Mouse (Mus musculus) heart, embryonic 15.5 days (tissue): Measurements from ENCODE around the gene Rbms3. TPM values are rescaled to one million over a fixed set of nuclear protein-coding genes. Genes with fewer than 3 reads are reported as not detected.

Source experiments
- ATAC-seq: fragments of 200-750 bp; cut with Nextera tagmentation; replicated peaks from 2 replicates; pipeline ENCODE4 v1.8.0; 2017; ENCODE audit warnings: low read depth, moderate TSS enrichment; ENCODE audit not compliant: insufficient number of reproducible peaks, insufficient read depth, low FRiP score
- H3K27ac ChIP-seq: fragments of 300-500 bp; sonication (generic); 2 replicates; pipeline ENCODE4 v1.5.1; 2015; ENCODE audit warnings: mild to moderate bottlenecking, inconsistent platforms
- H3K27me3 ChIP-seq: fragments of 300-500 bp; sonication (generic); 2 replicates; pipeline ENCODE4 v1.6.1; 2015; ENCODE audit warnings: inconsistent platforms
- H3K36me3 ChIP-seq: fragments of 300-500 bp; sonication (generic); 2 replicates; pipeline ENCODE4 v1.6.1; 2015; ENCODE audit warnings: mild to moderate bottlenecking, inconsistent platforms
- H3K4me1 ChIP-seq: fragments of 300-500 bp; sonication (generic); replicated peaks from 2 replicates; pipeline ENCODE4 v1.6.1; 2015; ENCODE audit warnings: inconsistent platforms
- H3K4me2 ChIP-seq: fragments of 300-500 bp; sonication (generic); 2 replicates; pipeline ENCODE4 v1.6.1; 2015; ENCODE audit warnings: inconsistent platforms, mild to moderate bottlenecking, moderate library complexity
- H3K4me3 ChIP-seq: fragments of 300-500 bp; sonication (generic); 2 replicates; pipeline ENCODE4 v1.5.1; 2015; ENCODE audit warnings: mild to moderate bottlenecking, inconsistent platforms
- H3K9ac ChIP-seq: fragments of 300-500 bp; sonication (generic); 2 replicates; pipeline ENCODE4 v1.6.1; 2015; ENCODE audit warnings: mild to moderate bottlenecking, inconsistent platforms
- H3K9me3 ChIP-seq: fragments of 300-500 bp; sonication (generic); replicated peaks from 2 replicates; pipeline ENCODE4 v1.6.1; 2016; ENCODE audit warnings: inconsistent platforms
- WGBS: fragments of 180-500 bp; shearing (Covaris S2); methylation state at CpG from one replicate; pipeline ENCODE4 v1.1.7; 2015; ENCODE audit warnings: mixed read lengths; 5-methylcytosine and 5-hydroxymethylcytosine counted together
- polyA plus RNA-seq: library from polyadenylated mRNA; unstranded; fragments of >200 nt; fragmentation: Nextera tagmentation; extraction: Ambion mirVana; gene quantifications from 2 replicates; pipeline ENCODE4 v1.2.1, GENCODE M21; 2015

The Rbms3 gene
- polyA plus RNA-seq, 1 experiment from 2014 or later = 36.5 TPM

DNA sequence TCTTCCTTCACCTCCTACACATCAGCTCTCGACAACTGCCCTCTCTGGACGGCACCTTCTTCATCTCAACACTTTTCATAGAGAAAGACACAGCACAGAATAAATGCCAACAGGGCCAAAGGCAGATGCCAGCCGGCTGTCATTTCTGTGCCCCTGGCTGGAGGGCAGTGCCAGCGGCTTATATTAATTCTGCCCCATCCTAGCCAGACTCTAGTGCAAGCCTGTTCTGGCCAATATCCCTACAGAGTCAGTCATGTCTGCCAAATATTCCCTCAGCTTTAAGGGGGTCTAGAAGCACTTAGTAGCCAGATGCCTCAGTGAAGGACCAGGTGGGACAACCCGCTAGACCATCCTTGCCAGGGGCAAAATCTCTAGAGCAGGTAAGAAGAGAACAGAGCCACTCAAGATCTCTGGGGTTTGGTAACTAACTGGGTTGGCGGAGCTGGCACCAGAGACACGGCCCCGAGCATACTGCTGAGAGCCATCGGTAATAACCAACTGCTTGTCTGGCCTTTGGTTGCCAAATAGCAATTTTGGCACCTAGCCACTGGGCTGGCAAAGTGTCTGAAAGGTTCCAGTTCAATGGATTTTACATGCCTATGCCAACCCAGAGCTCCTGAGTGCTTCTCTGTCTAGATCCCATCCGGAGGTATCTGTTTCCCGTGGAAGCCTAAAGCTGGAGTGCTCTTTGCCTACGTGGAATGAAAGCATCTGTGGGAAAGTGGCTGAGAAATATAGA is 540.1 kb downstream of the Rbms3 start:
- H3K9ac ChIP-seq = no peak overlapping the region
- 89% methylated on average over 12 of the region's 12 CpGs for WGBS
- no peak for ATAC-seq

DNA sequence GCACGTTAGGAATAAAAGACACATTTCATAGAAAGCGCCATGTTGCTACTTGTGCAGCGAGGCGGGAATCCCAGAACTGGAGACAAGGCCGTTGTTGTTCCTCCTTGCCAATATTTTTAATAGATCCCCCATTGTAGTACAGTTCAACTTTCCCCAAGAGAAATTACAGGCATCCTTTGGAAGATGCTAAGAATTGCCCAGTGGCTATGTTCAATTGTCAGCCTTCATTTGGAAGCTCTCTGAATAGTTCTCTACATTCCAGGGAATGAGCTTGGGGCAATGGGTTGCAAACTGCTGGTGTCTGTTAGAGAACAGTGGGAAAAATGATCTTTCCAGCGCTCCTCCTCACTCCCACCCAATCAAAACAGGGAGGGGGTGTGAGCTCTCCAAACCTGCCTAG is 541.4 kb downstream of the Rbms3 start:
- Histone ChIP-seq H3K36me3 (no peaks in the 10 kb centered on the region), H3K27ac (no peak overlapping the region), H3K9ac (no peak overlapping the region), H3K4me3 (no peak overlapping the region), H3K27me3 (no peaks in the 10 kb centered on the region), H3K4me1 (no peaks in the 10 kb centered on the region; the same call in 1 of the 2 replicates), H3K4me2 (no peak overlapping the region), H3K9me3 (no peaks in the 10 kb centered on the region)
- ATAC-seq = no peak
- WGBS = 91% methylated on average over 6 of the region's 6 CpGs

More for the DNA sequence above, 540.1 kb downstream of the Rbms3 start:
- no peak overlapping the region for H3K27ac ChIP-seq
- no peak overlapping the region for H3K4me2 ChIP-seq
- H3K9me3 ChIP-seq = no peaks in the 10 kb centered on the region
- no peak overlapping the region for H3K4me3 ChIP-seq
- H3K4me1 ChIP-seq = no peaks in the 10 kb centered on the region; the same call in 1 of the 2 replicates
- no peaks in the 10 kb centered on the region for H3K27me3 ChIP-seq
- no peaks in the 10 kb centered on the region for H3K36me3 ChIP-seq

DNA sequence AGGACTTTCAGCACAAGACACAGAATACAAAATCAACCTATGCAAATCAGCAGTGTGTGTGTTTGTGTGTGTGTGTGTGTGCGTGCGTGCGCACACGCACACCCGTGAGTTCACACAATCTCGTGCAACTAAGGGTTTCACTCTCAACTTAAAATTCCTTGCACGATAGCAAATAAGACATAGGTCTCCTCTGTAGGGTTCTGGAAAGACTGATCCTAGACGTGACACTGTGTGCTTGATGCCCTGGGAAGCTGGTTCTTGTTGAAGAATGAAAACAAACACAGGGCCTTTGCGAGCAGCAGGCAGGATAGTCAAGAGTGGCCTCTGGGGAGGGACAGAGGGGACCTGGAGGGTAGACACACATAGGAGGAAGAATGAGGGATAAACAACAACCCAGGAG is 544.0 kb downstream of the Rbms3 start:
- no peak overlapping the region for H3K4me3 ChIP-seq
- no peaks in the 10 kb centered on the region for H3K4me1 ChIP-seq
- H3K36me3 ChIP-seq = no peaks in the 10 kb centered on the region
- H3K9me3 ChIP-seq = no peaks in the 10 kb centered on the region
- 90% methylated on average over 9 of the region's 9 CpGs for WGBS
- no peak overlapping the region for H3K9ac ChIP-seq
- H3K27me3 ChIP-seq = no peaks in the 10 kb centered on the region
- no peak for ATAC-seq
- H3K27ac ChIP-seq = no peak overlapping the region
- no peak overlapping the region for H3K4me2 ChIP-seq

DNA sequence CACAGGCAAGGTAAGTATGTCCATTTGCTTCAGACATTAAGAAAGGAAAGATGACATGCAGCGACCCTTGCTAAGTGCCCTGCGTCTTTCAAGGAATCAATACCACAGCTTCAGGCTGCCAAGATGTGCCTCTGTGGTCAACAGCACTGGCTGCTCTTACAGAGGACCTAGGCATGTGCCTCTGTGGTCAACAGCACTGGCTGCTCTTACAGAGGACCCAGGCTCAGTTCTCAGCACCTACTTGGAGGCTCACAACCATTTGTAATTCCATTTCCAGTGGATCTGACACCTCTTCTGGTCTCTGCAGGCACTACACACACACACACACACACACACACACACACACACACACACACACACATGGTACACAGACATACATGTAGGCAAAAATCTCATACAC is 545.2 kb downstream of the Rbms3 start:
- no peak overlapping the region for H3K9ac ChIP-seq
- H3K4me2 ChIP-seq = no peak overlapping the region
- H3K4me1 ChIP-seq = no peaks in the 10 kb centered on the region
- no peak overlapping the region for H3K27ac ChIP-seq
- no peak for ATAC-seq
- no peaks in the 10 kb centered on the region for H3K9me3 ChIP-seq
- H3K4me3 ChIP-seq = no peak overlapping the region
- no peaks in the 10 kb centered on the region for H3K27me3 ChIP-seq
- 91% methylated on average over 2 of the region's 2 CpGs for WGBS
- no peaks in the 10 kb centered on the region for H3K36me3 ChIP-seq

DNA sequence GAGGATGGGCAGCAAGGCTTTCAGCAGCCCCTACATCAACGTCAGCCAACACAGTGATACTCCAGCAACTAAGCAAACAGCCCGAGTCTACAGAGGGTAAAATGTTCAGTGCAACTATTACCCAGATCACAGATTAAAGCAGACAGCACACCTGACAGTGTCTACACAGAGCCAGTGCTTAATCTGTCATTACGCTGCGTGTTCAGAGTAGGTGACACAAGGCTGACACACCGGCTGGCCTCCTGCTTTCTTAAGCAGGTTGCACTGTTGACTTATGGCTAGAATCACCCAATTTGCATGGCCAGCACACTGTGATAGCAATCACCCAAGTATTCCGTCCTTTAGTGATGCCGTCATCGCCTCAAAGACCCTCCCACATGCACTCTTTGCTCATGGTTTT is 550.2 kb downstream of the Rbms3 start:
- Histone ChIP-seq H3K4me2 (no peak overlapping the region), H3K27me3 (no peaks in the 10 kb centered on the region), H3K9ac (no peak overlapping the region), H3K36me3 (no peaks in the 10 kb centered on the region), H3K4me1 (no peaks in the 10 kb centered on the region), H3K27ac (no peak overlapping the region), H3K9me3 (no peaks in the 10 kb centered on the region), H3K4me3 (no peak overlapping the region)
- 68% methylated on average over 8 of the region's 8 CpGs for whole genome bisulfite sequencing
- ATAC-seq = no peak

DNA sequence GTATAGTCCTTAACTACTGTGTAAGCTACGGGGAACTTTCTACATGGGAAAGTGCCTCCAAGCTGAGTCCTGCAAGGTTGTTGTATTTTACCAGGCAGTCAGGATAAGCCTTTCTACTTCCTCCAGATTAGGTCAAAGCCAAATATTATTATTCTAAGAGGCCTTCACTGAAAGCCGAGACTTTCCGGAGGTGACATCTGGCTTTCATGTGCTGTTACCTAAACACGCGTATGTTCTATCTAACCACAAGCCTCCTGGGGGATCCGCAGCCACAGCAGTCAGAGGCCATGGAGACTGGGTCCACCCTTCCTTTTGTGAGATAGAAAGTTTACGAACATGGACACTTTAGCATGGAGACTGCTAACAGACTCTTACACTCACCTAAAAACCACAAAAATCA is 552.2 kb downstream of the Rbms3 start:
- Histone ChIP-seq H3K9me3 (no peaks in the 10 kb centered on the region), H3K27ac (no peak overlapping the region), H3K4me3 (no peak overlapping the region), H3K4me2 (no peak overlapping the region), H3K9ac (no peak overlapping the region), H3K27me3 (no peaks in the 10 kb centered on the region), H3K36me3 (no peaks in the 10 kb centered on the region), H3K4me1 (peaks cover 8% of the 10 kb centered on the region)
- WGBS = 52% methylated on average over 7 of the region's 7 CpGs
- ATAC-seq = no peak

DNA sequence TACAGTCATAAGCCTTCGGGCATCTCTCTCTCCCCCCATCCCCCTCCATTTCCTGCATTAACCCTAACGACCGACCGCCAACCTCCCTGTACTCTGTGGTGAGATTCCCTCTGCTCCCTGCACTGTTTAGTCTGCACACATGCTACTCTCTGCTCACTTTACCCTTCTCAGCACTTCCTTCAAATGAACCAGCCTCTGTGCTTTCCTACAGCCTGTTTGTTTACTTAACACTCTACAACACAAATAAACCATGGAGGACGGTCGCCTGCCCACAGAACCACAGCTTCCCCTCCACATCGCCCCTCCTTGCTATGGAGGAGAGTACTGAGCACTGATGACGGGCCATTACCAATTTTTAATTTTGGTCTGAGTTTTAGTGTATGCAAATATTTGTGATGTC is 552.9 kb downstream of the Rbms3 start:
- peaks cover 10% of the 10 kb centered on the region for H3K4me1 ChIP-seq
- H3K9me3 ChIP-seq = no peaks in the 10 kb centered on the region
- ATAC-seq = no peak
- H3K36me3 ChIP-seq = no peaks in the 10 kb centered on the region
- WGBS = 56% methylated on average over 8 of the region's 8 CpGs
- H3K27ac ChIP-seq = no peak overlapping the region
- H3K4me2 ChIP-seq = no peak overlapping the region
- no peak overlapping the region for H3K4me3 ChIP-seq
- H3K9ac ChIP-seq = no peak overlapping the region
- H3K27me3 ChIP-seq = no peaks in the 10 kb centered on the region

DNA sequence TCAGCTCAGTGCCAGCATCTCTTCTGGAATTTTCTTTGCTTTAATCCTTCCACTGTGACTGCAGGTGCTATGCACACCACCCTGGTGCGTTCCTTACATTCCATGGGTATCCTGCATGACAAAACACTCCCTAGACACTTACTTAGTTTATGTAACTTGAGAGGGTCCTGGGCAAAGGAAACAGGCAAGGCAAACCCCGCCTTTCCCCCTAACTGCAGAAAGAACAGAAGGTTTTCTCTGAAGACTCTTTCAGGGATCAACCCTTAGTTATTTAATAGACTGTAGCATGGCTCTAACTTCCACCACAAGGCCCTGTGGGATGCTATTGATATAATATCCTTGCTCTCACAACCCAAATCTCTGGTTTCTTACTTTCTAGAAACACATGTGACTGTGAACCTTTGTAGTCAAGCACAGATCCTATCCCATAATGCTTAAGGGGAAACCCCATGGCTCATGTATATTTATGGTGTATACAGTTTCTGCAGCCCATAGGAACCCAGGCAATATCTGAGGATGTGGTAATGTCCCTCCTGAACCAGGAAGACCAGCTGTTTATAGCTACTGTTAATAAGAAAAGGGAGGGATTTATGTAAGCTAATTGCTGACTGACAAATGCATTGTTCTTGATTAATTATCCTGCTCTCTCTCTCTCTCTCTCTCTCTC is 557.1 kb downstream of the Rbms3 start:
- H3K27me3 ChIP-seq = no peaks in the 10 kb centered on the region
- H3K36me3 ChIP-seq = no peaks in the 10 kb centered on the region
- no peaks in the 10 kb centered on the region for H3K9me3 ChIP-seq
- peak overlapping the region; percentile 15; the same call in 1 of the 2 replicates for H3K27ac ChIP-seq
- WGBS = 17% methylated on average over 2 of the region's 2 CpGs
- H3K4me1 ChIP-seq = peaks cover 10% of the 10 kb centered on the region
- no peak overlapping the region for H3K9ac ChIP-seq
- no peak overlapping the region for H3K4me2 ChIP-seq
- no peak for ATAC-seq
- H3K4me3 ChIP-seq = no peak overlapping the region

DNA sequence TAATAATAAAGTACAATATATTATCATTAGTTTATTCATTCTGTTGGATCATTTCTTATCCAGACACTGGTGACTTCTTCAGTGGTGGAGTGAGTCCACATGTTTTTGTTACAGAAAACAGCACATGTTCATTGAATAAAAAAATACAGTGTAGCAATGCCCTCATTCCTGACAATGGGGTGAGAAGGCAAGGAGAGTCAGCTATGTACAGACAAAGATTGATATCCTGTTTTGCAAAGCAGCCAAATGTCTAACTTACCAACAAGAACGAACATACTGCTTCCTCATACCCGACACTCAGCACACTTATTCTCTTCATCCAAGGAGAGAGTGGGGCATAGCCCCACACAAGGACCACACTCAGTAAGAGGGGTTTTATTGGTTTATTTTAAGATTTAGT is 559.1 kb downstream of the Rbms3 start:
- Histone ChIP-seq H3K9ac (no peak overlapping the region), H3K9me3 (no peaks in the 10 kb centered on the region), H3K4me3 (no peak overlapping the region), H3K27ac (no peak overlapping the region), H3K4me1 (peaks cover 10% of the 10 kb centered on the region), H3K36me3 (no peaks in the 10 kb centered on the region), H3K4me2 (no peak overlapping the region), H3K27me3 (no peaks in the 10 kb centered on the region)
- ATAC-seq = no peak
- 70% methylated on average over 2 of the region's 2 CpGs for WGBS

DNA sequence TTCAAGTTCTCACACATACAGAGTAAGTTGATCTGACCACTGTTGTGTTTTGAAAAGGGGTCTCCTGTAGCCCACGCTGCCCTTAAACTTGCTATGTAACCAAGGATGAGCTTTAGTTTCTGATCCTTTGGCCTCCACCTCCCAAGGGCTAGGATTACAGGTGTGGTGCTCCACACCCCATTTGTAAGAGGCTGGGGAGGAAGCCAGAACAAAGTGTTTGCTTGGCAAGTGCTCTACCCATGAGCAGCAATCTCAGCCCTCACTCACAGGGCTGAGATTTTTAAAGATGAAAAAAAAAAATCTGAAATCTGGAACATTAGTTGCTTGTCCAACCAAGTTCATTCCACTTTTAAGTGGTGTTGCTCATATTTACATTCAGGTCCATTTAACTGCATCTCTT is 560.5 kb downstream of the Rbms3 start:
- no peak overlapping the region for H3K9ac ChIP-seq
- WGBS = 96% methylated on average over 1 of the region's 1 CpGs
- no peak overlapping the region for H3K4me3 ChIP-seq
- H3K4me1 ChIP-seq = peaks cover 10% of the 10 kb centered on the region
- H3K27me3 ChIP-seq = no peaks in the 10 kb centered on the region
- ATAC-seq = no peak
- H3K27ac ChIP-seq = no peak overlapping the region
- no peaks in the 10 kb centered on the region for H3K36me3 ChIP-seq
- no peak overlapping the region for H3K4me2 ChIP-seq
- no peaks in the 10 kb centered on the region for H3K9me3 ChIP-seq

DNA sequence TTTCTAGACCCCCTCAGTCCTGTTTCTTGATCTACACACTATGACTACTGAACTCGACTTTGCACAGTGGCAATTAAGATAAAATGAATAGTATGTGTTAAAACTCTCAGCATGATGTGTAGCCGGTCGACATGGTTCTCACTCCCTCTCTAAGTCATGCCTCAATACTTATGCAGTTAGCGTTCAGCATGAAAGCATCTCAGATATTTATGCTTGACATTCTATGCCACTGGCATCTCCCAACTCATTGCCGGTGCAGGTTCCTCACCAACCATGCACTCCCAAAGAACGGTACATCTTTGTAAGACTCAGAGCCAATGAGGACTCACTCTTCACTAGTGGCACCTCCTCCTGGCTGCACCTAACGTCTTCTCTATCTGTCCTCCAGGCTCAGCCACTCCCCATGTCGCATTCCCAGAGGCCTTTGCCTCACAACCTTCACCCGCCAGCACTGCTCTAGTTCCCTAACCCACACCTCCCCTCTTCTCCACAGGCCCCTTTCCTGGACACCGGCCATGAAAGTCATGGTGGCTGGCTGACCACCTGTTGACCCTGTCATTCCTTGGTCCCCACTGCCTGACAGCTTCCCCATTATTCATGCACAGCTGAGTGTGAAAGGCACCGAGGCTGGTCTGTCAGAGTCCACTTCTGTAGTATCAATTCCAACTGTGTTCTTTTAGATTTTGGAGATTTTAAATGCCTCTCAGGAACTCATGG is 561.9 kb downstream of the Rbms3 start:
- H3K36me3 ChIP-seq = no peaks in the 10 kb centered on the region
- no peak overlapping the region for H3K9ac ChIP-seq
- H3K27me3 ChIP-seq = no peaks in the 10 kb centered on the region
- H3K4me1 ChIP-seq = peaks cover 6% of the 10 kb centered on the region; the same call in 1 of the 2 replicates
- no peaks in the 10 kb centered on the region for H3K9me3 ChIP-seq
- no peak for ATAC-seq
- H3K4me3 ChIP-seq = no peak overlapping the region
- H3K4me2 ChIP-seq = no peak overlapping the region
- no peak overlapping the region for H3K27ac ChIP-seq
- 74% methylated on average over 11 of the region's 11 CpGs for WGBS
